Mouse (Mus musculus) midbrain, embryonic 15.5 days (tissue): ENCODE measurements at regions not wholly inside any gene's neighbourhood (a gene's known extent, or its start where the extent isn't known, plus 50 kb on each side); places are given as distances from the start of the nearest gene placed in this dataset.
A peak's percentile ranks its signal among the peaks of the same experiment; 100 is the strongest.

Source experiments
- ATAC-seq: fragments of 200-750 bp; cut with Nextera tagmentation; replicated peaks from 2 replicates; pipeline ENCODE4 v1.8.0; 2017; ENCODE audit warnings: moderate TSS enrichment
- H3K27ac ChIP-seq: fragments of 300-500 bp; sonication (generic); 2 replicates; pipeline ENCODE4 v1.5.1; 2015; ENCODE audit warnings: mild to moderate bottlenecking, inconsistent platforms
- H3K27me3 ChIP-seq: fragments of 300-500 bp; sonication (generic); replicated peaks from 2 replicates; pipeline ENCODE4 v1.6.1; 2015; ENCODE audit warnings: inconsistent platforms
- H3K36me3 ChIP-seq: fragments of 300-500 bp; sonication (generic); replicated peaks from 2 replicates; pipeline ENCODE4 v1.6.1; 2015; ENCODE audit warnings: inconsistent platforms
- H3K4me1 ChIP-seq: fragments of 300-500 bp; sonication (generic); 2 replicates; pipeline ENCODE4 v1.6.1; 2015; ENCODE audit warnings: inconsistent platforms
- H3K4me2 ChIP-seq: fragments of 300-500 bp; sonication (generic); 2 replicates; pipeline ENCODE4 v1.6.1; 2015; ENCODE audit warnings: inconsistent platforms, mild to moderate bottlenecking, moderate library complexity
- H3K4me3 ChIP-seq: fragments of 300-500 bp; sonication (generic); 2 replicates; pipeline ENCODE4 v1.5.1; 2015; ENCODE audit warnings: mild to moderate bottlenecking, inconsistent platforms
- H3K9ac ChIP-seq: fragments of 300-500 bp; sonication (generic); 2 replicates; pipeline ENCODE4 v1.6.1; 2015; ENCODE audit warnings: mild to moderate bottlenecking, inconsistent platforms
- H3K9me3 ChIP-seq: fragments of 300-500 bp; sonication (generic); 2 replicates; pipeline ENCODE4 v1.6.1; 2016; ENCODE audit warnings: inconsistent platforms
- WGBS: fragments of 180-500 bp; shearing (Covaris S2); methylation state at CpG from one replicate; pipeline ENCODE4 v1.1.7; 2015; ENCODE audit warnings: mixed read lengths; 5-methylcytosine and 5-hydroxymethylcytosine counted together

GRCm38 (mm10) chr13:91344139-91344538 lies 115.9 kb upstream of the Ssbp2 start:
- Histone ChIP-seq H3K4me1 (no peaks in the 10 kb centered on the region), H3K4me2 (no peak overlapping the region), H3K36me3 (no peaks in the 10 kb centered on the region), H3K27me3 (no peaks in the 10 kb centered on the region), H3K4me3 (no peak overlapping the region), H3K9me3 (no peaks in the 10 kb centered on the region), H3K9ac (no peak overlapping the region), H3K27ac (no peak overlapping the region)
- no peak for ATAC-seq
- 76% methylated on average over 1 of the region's 1 CpGs for WGBS

DNA sequence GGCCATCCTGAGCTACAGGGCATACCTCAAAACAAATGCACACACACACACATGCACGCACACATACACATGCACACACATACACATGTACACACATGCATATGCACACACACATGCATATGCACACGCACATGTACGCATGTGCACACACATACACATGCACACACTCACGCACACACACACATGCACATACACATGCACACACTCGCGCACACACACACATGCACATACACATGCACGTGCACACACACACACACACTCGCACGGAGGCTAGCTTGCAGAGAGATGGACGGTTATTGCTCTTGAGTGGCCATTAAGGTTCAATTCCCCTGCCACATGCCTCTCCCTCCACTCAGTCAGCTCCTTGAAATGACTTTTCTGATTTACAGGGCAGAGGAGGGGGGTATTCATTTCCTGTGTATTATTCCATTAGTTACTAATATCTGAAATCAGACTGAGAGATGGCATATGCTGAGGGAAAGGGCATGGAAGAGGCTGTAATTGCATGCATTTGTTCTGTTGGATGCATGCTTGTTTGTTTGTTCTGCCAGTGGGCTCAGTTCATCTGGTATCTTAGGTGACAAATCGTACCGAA lies 111.5 kb upstream of the Ssbp2 start:
- no peaks in the 10 kb centered on the region for H3K36me3 ChIP-seq
- H3K4me2 ChIP-seq: no peak overlapping the region
- ATAC-seq: no peak
- H3K27me3 ChIP-seq: no peaks in the 10 kb centered on the region
- H3K27ac ChIP-seq: no peak overlapping the region
- H3K4me3 ChIP-seq: no peak overlapping the region
- no peak overlapping the region for H3K9ac ChIP-seq
- H3K4me1 ChIP-seq: no peaks in the 10 kb centered on the region
- H3K9me3 ChIP-seq: no peaks in the 10 kb centered on the region
- 89% methylated on average over 12 of the region's 12 CpGs for WGBS

GRCm38 (mm10) chr13:91352311-91352710 lies 107.8 kb upstream of the Ssbp2 start:
- 86% methylated on average over 8 of the region's 8 CpGs for WGBS
- Histone ChIP-seq H3K27me3 (no peaks in the 10 kb centered on the region), H3K4me1 (no peaks in the 10 kb centered on the region), H3K4me2 (no peak overlapping the region), H3K9me3 (no peaks in the 10 kb centered on the region), H3K4me3 (no peak overlapping the region), H3K36me3 (no peaks in the 10 kb centered on the region), H3K27ac (no peak overlapping the region), H3K9ac (no peak overlapping the region)
- ATAC-seq: no peak

GRCm38 (mm10) chr13:91356516-91356915 lies 103.6 kb upstream of the Ssbp2 start:
- no peak overlapping the region for H3K9ac ChIP-seq
- H3K4me1 ChIP-seq: no peaks in the 10 kb centered on the region
- ATAC-seq: no peak
- no peak overlapping the region for H3K4me3 ChIP-seq
- no peaks in the 10 kb centered on the region for H3K9me3 ChIP-seq
- H3K27ac ChIP-seq: no peak overlapping the region
- H3K36me3 ChIP-seq: no peaks in the 10 kb centered on the region
- H3K4me2 ChIP-seq: no peak overlapping the region
- WGBS: 93% methylated on average over 9 of the region's 9 CpGs
- no peaks in the 10 kb centered on the region for H3K27me3 ChIP-seq

GRCm38 (mm10) chr13:91360121-91360520 lies 100.0 kb upstream of the Ssbp2 start:
- Histone ChIP-seq H3K4me1 (no peaks in the 10 kb centered on the region), H3K4me2 (no peak overlapping the region), H3K27me3 (no peaks in the 10 kb centered on the region), H3K4me3 (no peak overlapping the region), H3K9ac (no peak overlapping the region), H3K27ac (no peak overlapping the region), H3K36me3 (no peaks in the 10 kb centered on the region), H3K9me3 (no peaks in the 10 kb centered on the region)
- WGBS: 78% methylated on average over 6 of the region's 6 CpGs
- no peak for ATAC-seq

DNA sequence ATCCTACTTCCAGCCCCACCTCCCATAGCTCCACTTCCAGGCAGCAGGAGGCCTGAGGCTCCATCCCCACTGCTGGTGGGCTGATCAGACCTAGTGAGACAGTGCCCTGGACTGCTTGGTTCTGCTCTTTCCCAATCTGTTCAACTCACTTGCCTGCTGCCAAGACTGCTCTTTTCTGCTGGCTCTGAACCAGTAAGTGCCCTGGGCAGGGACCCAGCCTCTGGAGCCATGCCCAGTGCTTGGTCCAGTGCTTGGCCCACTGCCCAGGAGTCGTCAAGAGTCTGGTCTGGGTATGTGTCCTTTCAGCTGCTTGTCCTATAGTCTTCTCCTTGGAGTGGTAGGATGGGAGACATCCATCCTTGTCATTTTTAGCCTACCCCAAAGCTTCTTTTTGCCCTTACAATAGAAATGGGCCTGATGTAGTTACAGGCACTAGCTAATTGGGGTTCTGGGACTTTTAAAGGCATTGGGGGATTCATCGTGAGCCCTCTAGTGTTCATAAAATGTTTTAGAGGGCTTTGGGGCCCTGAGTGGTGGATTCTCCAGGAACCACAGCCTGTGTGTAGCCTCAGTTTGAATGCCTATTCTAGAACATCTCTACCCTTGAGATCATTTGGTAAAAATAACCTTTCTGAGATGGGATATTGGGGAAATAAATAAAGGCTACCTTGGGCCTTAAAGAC lies 94.7 kb upstream of the Ssbp2 start:
- 68% methylated on average over 2 of the region's 2 CpGs for WGBS
- Histone ChIP-seq H3K9me3 (no peaks in the 10 kb centered on the region), H3K27ac (no peak overlapping the region), H3K4me1 (peaks cover 20% of the 10 kb centered on the region), H3K4me3 (no peak overlapping the region), H3K4me2 (no peak overlapping the region), H3K9ac (no peak overlapping the region), H3K36me3 (no peaks in the 10 kb centered on the region), H3K27me3 (no peaks in the 10 kb centered on the region)
- peak; percentile 68 for ATAC-seq

- H3K4me3 ChIP-seq: no peak overlapping the region
- H3K9me3 ChIP-seq: no peaks in the 10 kb centered on the region
- WGBS: 75% methylated on average over 4 of the region's 4 CpGs
- H3K9ac ChIP-seq: no peak overlapping the region
- H3K27me3 ChIP-seq: no peaks in the 10 kb centered on the region
- H3K36me3 ChIP-seq: no peaks in the 10 kb centered on the region
- peaks cover 27% of the 10 kb centered on the region for H3K4me1 ChIP-seq
- no peak for ATAC-seq
- H3K27ac ChIP-seq: no peak overlapping the region
- H3K4me2 ChIP-seq: no peak overlapping the region
Observed at GRCm38 (mm10) chr13:91366540-91366939, 93.5 kb upstream of the Ssbp2 start.

DNA sequence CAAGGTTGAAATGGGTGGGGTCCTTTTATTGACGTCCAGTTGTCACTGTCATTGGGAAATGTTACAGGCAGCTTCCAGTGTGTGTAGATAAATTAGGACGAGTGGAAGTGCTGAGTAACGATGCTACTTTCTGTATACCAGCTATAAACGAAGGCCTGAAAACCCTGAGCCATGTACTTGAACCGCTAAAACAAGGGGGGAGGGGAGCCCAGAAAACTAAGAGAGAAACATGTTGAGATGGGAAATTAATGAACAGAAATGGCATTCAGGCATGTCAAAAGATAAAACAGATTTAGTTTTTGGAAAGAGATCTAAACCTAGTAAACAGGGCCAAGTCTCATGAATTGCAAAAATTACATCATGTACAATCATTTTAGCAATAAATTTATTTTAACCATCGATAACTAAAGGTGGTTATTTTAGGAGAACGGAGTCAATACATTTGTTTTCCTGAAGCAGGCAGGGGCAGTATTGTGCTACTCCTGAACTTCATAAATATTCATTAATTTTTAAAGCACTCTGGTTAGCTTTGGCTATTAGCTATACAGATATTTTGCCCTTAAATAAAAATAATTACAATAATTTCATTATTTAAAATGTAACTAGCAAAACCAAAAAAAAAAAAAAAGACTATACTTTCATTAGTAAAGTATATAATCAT lies 92.1 kb upstream of the Ssbp2 start:
- Histone ChIP-seq H3K4me1 (peaks cover 41% of the 10 kb centered on the region), H3K36me3 (no peaks in the 10 kb centered on the region), H3K9ac (no peak overlapping the region), H3K27ac (no peak overlapping the region), H3K9me3 (no peaks in the 10 kb centered on the region), H3K4me3 (no peak overlapping the region), H3K4me2 (no peak overlapping the region), H3K27me3 (no peaks in the 10 kb centered on the region)
- 35% methylated on average over 7 of the region's 7 CpGs for WGBS
- no peak for ATAC-seq

- 0 out of 2 replicates have a peak overlapping the region, but pooled peaks have one; percentile 22 for H3K27ac ChIP-seq
- 79% methylated on average over 7 of the region's 7 CpGs for WGBS
Observed at GRCm38 (mm10) chr13:91368664-91369063, 91.4 kb upstream of the Ssbp2 start.

GRCm38 (mm10) chr13:91370021-91370420 lies 90.1 kb upstream of the Ssbp2 start:
- Histone ChIP-seq H3K4me3 (peak overlapping the region; percentile 40; the same call in 1 of the 2 replicates), H3K9ac (peak overlapping the region; percentile 34; the same call in 1 of the 2 replicates)
- WGBS: 33% methylated on average over 3 of the region's 3 CpGs

More at GRCm38 (mm10) chr13:91368664-91369063, 91.4 kb upstream of the Ssbp2 start:
- Histone ChIP-seq H3K4me2 (no peak overlapping the region), H3K4me1 (peaks cover 46% of the 10 kb centered on the region), H3K27me3 (no peaks in the 10 kb centered on the region), H3K9me3 (no peaks in the 10 kb centered on the region), H3K9ac (no peak overlapping the region), H3K36me3 (no peaks in the 10 kb centered on the region), H3K4me3 (no peak overlapping the region)
- ATAC-seq: no peak

GRCm38 (mm10) chr13:91370441-91370840 lies 89.6 kb upstream of the Ssbp2 start:
- under 1% methylated on average over 11 of the region's 11 CpGs for WGBS
- peaks cover 60% of the 10 kb centered on the region for H3K4me1 ChIP-seq

More at GRCm38 (mm10) chr13:91370021-91370420, 90.1 kb upstream of the Ssbp2 start:
- Histone ChIP-seq H3K4me2 (peak overlapping the region; percentile 88), H3K9me3 (no peaks in the 10 kb centered on the region), H3K4me1 (peaks cover 57% of the 10 kb centered on the region), H3K27ac (peak overlapping the region; percentile 97), H3K36me3 (no peaks in the 10 kb centered on the region), H3K27me3 (no peaks in the 10 kb centered on the region)
- ATAC-seq: no peak

DNA sequence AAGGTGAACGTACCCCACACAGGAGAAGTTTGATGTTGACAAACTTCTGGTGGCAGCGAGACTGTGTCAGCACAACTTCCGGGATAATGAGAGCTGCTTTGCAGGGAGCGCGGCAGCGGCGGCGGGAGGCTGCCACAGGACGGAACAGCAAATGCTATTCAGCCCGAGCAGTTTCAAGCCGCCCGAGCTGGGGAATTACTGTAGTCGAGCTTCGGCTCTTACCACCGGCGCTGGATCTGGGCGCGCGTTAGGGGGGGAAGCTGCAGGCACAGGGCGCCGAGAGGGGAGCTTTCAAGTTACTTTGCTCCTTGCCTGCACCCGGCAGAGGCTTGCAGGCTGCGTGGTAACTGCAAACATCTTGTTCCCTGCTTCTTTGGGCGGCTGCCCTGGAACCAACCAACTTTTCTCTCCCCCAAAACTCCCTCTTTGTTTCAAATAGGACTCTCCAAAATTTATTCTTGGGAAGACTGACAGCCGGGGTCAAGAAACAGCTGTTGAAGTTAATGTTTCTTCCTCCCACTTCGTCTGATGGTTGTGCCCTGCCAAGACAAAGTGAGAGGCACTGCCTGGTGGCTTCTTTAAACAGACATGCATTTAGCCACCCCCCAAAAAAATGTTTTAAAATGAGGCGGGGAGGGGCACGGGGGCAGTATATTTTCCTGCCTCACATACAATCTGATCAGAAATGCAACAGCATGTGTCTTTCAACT lies 89.0 kb upstream of the Ssbp2 start:
- Histone ChIP-seq H3K9ac (peak overlapping the region; percentile 34), H3K4me2 (peak overlapping the region; percentile 88), H3K9me3 (no peaks in the 10 kb centered on the region), H3K27ac (peak overlapping the region; percentile 97), H3K4me3 (peak overlapping the region; percentile 40), H3K27me3 (no peaks in the 10 kb centered on the region), H3K36me3 (no peaks in the 10 kb centered on the region), H3K4me1 (peaks cover 60% of the 10 kb centered on the region)
- under 1% methylated on average over 27 of the region's 28 CpGs for WGBS
- peak; percentile 96 for ATAC-seq

More at GRCm38 (mm10) chr13:91370441-91370840, 89.6 kb upstream of the Ssbp2 start:
- peak; percentile 48 for ATAC-seq
- no peaks in the 10 kb centered on the region for H3K9me3 ChIP-seq
- no peaks in the 10 kb centered on the region for H3K27me3 ChIP-seq
- H3K4me2 ChIP-seq: peak overlapping the region; percentile 88
- H3K27ac ChIP-seq: peak overlapping the region; percentile 97
- H3K36me3 ChIP-seq: no peaks in the 10 kb centered on the region
- peak overlapping the region; percentile 34 for H3K9ac ChIP-seq
- H3K4me3 ChIP-seq: peak overlapping the region; percentile 40
